Mouse (Mus musculus): ENCODE data around the gene Ube2q1.

Gene Ube2q1

GRCm38 (mm10) chr3:89821548-89822480 is 48.4 kb downstream of the Ube2q1 start:
- no peak for DNase-seq

DNA sequence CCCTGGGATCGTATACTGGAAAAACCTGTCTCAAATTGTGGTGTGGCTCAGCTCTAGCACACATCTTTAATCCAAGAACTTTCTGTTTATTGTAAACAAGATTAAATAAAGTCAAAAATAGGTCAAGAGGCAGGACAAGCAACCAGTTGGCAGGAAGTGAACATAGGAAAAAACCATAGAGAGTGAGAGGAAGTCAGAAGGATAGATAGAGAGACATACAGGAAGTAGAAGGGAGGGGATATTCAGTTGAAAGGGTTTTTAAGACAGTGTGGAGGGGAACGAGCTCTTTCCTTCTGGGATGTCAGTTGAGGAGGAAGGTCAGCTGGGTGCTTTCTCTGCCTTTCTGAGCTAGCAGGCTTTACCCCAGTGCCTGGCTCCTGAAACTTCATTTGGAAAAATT is 50.2 kb downstream of the Ube2q1 start:
- no peak for DNase-seq

DNA sequence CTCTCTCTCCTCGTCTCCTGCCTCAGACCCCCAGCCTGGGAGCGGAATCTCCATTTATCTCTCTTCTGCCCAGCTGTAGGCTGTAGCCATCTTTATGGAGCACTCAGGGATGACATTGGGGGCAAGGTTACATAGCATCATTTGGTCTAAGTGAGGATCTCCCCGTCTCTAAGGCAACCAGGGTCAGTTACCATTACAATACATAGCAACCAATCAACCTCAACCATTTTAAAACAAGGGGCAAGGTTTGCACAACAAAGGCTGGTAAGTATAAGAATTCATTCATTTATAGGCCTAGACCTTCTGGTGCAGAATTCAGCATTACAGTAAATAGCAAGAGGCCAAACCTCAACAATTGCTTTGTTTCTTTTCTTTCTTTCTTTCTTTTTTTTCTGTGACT is 52.9 kb downstream of the Ube2q1 start:
- DNase-seq = no peak

- DNase-seq = no peak
Observed at GRCm38 (mm10) chr3:89830815-89831591, 57.6 kb downstream of the Ube2q1 start, which contains the start of gene She. TSS of gene She (plus strand) at chr3:89831370.

Measured in cerebellum, adult 8-10 months (tissue).